Mouse (Mus musculus): ENCODE results near the gene Olfml3.

Gene Olfml3

DNA sequence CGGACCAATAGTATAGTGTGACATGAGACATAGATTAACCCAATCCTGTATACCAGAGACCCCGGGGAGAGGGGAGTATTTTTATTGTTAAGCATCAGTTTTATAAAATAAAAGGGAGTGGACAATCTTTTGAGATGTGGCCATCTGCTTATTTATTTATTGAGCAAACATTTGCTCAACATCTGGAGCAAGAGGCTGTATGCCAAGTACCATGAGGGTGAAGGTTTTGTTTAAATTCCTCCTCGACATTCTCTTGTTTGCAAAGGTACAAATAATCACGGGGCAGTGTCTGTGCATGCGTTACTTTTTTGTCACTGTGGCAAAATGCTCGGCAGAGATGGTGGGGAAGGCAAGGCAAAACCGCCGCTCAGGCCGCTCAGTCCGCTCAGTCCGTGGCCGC is 32.4 kb downstream of the Olfml3 start:
- no peak for DNase-seq (ENCODE audit: low read depth)

DNA sequence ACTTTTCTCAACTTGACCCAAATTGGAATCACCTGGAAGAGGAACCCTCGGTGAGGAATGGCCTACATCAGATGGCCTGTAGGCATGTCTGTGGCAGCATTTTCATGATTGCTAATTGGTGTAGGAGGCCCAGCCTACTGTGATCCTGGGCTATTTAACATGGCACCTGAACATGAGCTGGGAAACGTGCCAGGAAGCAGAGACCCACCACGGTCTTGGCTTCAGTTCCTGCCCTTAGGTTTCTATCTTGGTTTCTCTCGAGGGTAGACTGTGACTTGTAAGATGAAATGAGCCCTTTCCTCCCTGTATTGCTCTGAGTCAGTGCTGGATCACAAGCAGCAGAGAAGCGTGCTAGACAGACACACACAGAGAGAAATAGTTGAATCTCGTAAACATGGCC is 33.1 kb downstream of the Olfml3 start:
- no peak for DNase-seq (ENCODE audit: low read depth)

DNA sequence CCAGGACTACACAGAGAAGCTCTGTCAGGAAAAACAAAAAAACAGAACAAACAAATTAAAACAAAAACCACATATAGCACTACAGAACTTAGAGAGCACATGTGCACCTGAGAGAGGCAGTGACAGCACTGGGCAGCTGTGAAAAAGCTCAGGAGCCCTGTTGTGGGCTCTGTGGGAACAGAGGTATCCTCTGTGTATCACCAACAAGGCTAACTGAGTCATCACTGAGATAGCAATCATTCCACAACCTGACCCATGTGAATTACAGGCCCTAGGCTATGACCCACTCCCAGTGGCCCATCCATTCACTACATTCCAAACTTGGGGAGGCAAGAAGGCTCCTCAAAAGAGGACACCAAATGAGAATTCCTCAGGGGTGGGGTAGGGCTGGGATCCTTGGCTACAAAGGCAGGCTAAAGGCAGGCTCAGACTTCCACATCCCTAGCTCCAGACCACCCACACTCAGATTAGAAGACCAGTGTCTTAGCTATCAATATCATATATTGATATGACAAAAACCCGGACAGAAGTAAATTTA is 41.3 kb downstream of the Olfml3 start:
- DNase-seq (ENCODE audit: low read depth) = no peak

DNA sequence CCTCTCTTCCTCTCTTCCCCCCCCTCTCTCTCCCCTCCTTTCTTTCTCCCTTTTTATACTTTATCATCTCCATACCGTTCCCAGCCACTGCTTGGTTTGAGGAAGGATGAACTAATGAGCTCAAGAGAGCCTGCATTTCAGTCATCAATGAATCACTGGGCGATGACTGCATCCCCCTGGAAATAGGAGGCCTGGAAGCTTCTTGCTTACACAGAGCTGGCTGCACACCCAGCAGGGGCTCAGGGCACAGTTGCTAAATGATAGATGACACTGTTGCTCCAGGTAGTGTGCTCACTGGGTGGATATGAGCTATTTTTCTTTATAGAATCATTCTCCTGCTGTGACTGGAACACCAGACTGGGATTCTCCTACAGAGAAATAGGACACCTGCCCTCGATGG is 42.2 kb downstream of the Olfml3 start:
- DNase-seq (ENCODE audit: low read depth) = no peak

DNA sequence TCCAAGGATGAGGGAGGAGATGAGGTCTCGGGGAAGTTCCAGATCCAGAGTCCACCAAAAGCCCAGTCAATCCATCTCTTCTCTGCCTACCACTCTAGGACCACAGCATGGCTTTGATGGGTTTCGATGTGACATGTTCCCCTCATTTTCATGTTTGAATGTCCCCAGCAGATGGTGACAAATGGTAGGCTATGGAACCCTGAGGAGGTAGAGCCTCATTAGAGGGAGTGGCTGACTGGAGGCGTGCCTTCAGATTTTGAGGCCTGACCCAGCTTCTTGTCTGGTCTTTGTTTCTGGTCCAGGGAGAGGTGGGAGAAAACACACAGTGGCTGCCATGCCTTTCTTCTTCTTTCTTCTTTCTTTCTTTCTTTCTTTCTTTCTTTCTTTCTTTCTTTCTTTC is 47.3 kb downstream of the Olfml3 start:
- no peak for DNase-seq (ENCODE audit: low read depth)

DNA sequence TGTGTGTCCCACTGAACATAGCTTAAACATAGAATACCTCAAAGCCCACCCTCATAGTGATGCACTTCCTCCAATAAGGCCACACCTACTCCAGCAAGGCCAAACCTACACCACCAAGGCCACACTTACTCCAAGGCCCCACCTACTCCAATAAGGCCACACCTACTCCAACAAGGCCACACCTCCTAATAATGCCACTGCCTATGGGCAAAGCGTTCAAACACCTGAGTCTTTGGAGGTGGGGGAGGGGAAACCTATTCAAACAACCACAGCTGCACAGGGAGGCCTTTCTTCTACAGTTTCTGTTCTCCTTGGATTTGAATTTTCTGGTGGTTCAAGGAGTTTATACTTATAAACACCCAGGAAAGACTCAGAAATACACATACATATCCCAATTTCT is 48.8 kb downstream of the Olfml3 start:
- DNase-seq (ENCODE audit: low read depth) = no peak

DNA sequence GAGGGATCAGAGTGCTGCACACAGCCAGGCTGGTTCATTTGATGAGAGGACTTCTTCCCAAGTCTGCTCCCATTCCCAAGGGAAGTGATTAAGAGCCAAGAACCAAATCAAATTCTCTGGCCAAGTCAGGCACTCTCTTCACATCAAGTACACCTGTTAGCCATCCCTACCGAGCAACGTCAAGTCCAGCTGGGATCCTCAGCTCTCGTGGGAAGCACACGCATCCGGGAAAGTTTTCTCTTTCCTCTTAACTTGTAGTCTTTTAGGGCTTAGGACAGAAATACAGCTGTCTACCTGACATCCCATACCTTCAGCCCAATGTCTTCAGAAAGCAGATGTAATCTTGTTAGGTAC is 53.9 kb downstream of the Olfml3 start:
- no peak for DNase-seq (ENCODE audit: low read depth)

DNA sequence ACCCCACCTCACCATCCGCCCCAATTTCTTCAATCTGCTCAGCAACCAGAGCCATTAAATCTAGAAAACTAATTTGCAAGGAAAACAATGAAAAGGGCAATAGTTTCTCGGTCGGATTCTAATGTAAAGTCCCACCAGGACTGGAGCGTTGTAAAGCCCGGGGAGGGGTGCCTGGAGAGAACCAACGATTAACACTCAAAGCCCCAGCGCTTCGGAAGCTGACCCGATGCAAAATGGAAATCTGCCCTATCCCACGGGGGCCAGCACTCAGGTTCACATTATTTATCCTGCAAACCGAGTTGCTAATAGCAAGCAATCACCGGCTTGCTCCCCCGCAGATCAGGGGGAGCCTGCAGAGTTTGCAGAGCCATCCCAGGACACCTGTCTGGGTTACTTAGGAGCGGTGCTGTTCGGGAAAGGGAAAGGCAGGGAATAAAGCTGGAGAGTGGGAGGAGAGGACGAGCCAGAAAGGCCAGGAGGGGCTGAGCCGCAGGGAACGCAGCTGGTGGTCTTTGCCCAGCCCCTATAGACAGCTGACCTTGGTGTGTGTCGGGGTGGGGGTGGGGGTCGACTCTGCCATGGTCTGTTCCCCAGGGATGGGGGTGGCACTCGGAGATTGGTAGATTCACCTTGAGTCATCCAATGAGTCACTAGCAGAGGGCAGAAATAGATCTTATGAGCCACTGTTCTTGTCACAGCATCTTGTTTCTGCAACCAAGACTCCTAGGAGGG is 54.4 kb downstream of the Olfml3 start:
- DNase-seq (ENCODE audit: low read depth) = no peak

DNA sequence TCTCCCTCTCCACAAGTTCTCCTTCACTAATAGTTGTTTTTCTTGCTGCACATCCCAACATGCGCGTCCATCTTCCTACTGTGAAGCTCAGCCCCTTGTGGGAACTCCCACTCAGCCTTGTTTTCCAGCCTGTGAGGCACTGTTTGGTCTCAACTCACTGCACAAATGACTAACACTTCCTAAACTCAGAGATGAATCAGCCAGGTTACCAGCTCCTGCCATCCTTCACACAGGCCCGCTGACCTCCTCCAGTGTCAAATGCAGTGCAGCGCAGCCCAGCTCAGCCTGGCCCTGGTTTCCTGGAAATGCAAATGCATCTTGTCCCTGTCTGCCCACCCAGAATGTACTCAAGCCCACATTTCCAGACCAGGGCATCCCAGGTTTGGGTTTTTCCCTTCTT is 55.3 kb downstream of the Olfml3 start:
- no peak for DNase-seq (ENCODE audit: low read depth)

DNA sequence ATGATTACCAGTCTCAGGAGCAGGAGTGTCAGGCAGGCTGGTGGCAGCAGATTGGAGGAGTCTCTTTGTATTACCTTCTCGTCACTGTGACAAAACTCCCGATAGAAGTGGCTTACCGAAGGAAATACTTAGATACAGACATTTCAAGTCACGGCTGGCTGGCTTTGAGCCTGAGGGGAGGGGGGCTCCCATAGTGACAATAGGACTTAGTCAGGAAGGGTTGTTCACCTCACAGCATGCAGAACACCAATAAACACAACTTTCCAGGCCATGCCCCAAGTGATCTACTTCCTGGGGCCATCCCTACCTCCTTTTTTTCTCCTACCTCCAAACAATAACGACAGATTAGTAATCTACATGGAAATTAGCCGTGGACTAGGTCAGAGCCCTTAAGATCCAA is 59.0 kb downstream of the Olfml3 start:
- no peak for DNase-seq (ENCODE audit: low read depth)

DNA sequence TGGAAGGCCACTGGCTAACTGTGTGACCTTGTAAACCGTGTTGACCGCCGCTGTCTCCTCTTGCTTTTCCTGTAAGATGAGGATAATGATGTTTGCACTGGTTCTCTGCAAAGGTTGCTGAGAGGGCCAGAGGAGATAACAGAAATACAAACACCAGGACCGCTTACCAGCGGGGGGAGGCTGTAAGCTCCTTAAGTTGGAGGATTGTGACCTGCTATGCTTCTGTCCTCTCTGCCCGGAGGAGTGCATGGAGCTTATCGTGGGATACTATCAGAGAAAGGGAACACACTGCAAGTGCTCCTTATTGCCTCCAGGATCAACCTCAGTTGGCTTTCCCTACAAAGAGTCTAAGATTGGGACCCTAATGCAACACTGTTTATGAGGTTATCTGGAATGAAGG is 65.1 kb downstream of the Olfml3 start:
- DNase-seq (ENCODE audit: low read depth) = no peak

Measured in c-Kit-positive CD71-negative TER-119-negative erythroid progenitor cells, embryonic 14.5 days (primary cell).